ENCODE assay signal across 11 mouse cellular contexts in genomic region chr4:118147547-118148316, GRCm38 (mm10). TPM values are rescaled to one million over a fixed set of nuclear protein-coding genes. Genes with fewer than 3 reads are reported as not detected.
DNase-seq lines count a peak whose midpoint lies in the region; ATAC-seq lines count a peak whose summit lies in the region.
"Had no signal": no experiment of that assay in that cellular context is flagged by ENCODE, and none has a peak within 500 bp of the region (broad histone marks: within the 10 kb centered on the region; RNA-seq: fewer than 3 reads in every experiment).

No protein-coding gene starts in this region.

- no peak overlapping the region for H3K9ac ChIP-seq in neural tube, embryonic 13.5 days
- H3K9ac ChIP-seq in hindbrain, embryonic 16.5 days (ENCODE audit: low read depth, low read length): no peak overlapping the region
- H3K9ac ChIP-seq: forebrain, embryonic 15.5 days had no signal

- H3K9me3 ChIP-seq in heart, embryonic 10.5 days: no peaks in the 10 kb centered on the region
- no peaks in the 10 kb centered on the region for H3K9me3 ChIP-seq in neural tube, embryonic 13.5 days
- no peaks in the 10 kb centered on the region for H3K9me3 ChIP-seq in hindbrain, embryonic 16.5 days (ENCODE audit: control insufficient read depth, low read length)
- no peaks in the 10 kb centered on the region for H3K9me3 ChIP-seq in limb, embryonic 10.5 days (replicated peaks)
- H3K9me3 ChIP-seq: embryonic facial prominence, embryonic 10.5 days; forebrain, embryonic 15.5 days had no signal

- H3K4me3 ChIP-seq in heart, embryonic 10.5 days: no peak overlapping the region
- H3K4me3 ChIP-seq in neural tube, embryonic 13.5 days: no peak overlapping the region
- H3K4me3 ChIP-seq in hindbrain, embryonic 16.5 days (ENCODE audit: low read length): no peak overlapping the region
- no peak overlapping the region for H3K4me3 ChIP-seq in limb, embryonic 10.5 days
- H3K4me3 ChIP-seq: embryonic facial prominence, embryonic 10.5 days; forebrain, embryonic 15.5 days had no signal

- no peak overlapping the region for H3K27ac ChIP-seq in heart, embryonic 10.5 days
- H3K27ac ChIP-seq in neural tube, embryonic 13.5 days (replicated peaks): peak overlapping the region; percentile 78
- no peak overlapping the region for H3K27ac ChIP-seq in hindbrain, embryonic 16.5 days (ENCODE audit: low read depth, low read length)
- no peak overlapping the region for H3K27ac ChIP-seq in limb, embryonic 10.5 days
- H3K27ac ChIP-seq: embryonic facial prominence, embryonic 10.5 days; forebrain, embryonic 15.5 days had no signal

- 90% methylated on average over 19 of the region's 19 CpGs for WGBS in heart, embryonic 10.5 days
- 84% methylated on average over 19 of the region's 19 CpGs for WGBS in neural tube, embryonic 13.5 days
- WGBS in hindbrain, embryonic 16.5 days: 86% methylated on average over 19 of the region's 19 CpGs
- WGBS in limb, embryonic 10.5 days: 94% methylated on average over 19 of the region's 19 CpGs

- peaks cover 20% of the 10 kb centered on the region for H3K4me1 ChIP-seq in heart, embryonic 10.5 days
- H3K4me1 ChIP-seq in neural tube, embryonic 13.5 days (replicated peaks): peaks cover 21% of the 10 kb centered on the region
- H3K4me1 ChIP-seq in hindbrain, embryonic 16.5 days (ENCODE audit: control insufficient read depth, insufficient read depth, low read depth, low read length): no peaks in the 10 kb centered on the region; the same call in 1 of the 2 replicates
- no peaks in the 10 kb centered on the region for H3K4me1 ChIP-seq in limb, embryonic 10.5 days
- H3K4me1 ChIP-seq: embryonic facial prominence, embryonic 10.5 days; forebrain, embryonic 15.5 days had no signal

- H3K4me2 ChIP-seq in neural tube, embryonic 13.5 days: no peak overlapping the region
- H3K4me2 ChIP-seq in hindbrain, embryonic 16.5 days (ENCODE audit: low read length): no peak overlapping the region
- H3K4me2 ChIP-seq: forebrain, embryonic 15.5 days had no signal

- peak; percentile 71 for ATAC-seq in neural tube, embryonic 13.5 days (ENCODE audit: low read depth)
- ATAC-seq in hindbrain, embryonic 16.5 days: peak; percentile 53
- ATAC-seq: forebrain, embryonic 15.5 days; inflammation-experienced regulatory T-cells, adult 6 months had no signal

- peak; percentile 98 for DNase-seq in heart, adult 11 months
- no peak for DNase-seq in heart, embryonic 10.5 days (ENCODE audit: low spot score)
- DNase-seq in neural tube, embryonic 10.5 days (ENCODE audit: extremely low spot score, low spot score): no peak
- peak; percentile 90 for DNase-seq in skeletal muscle tissue, adult 2 months (ENCODE audit: low read depth, low spot score)
- no peak for DNase-seq in adrenal gland, postnatal 36 days
- DNase-seq in limb, embryonic 10.5 days (ENCODE audit: low spot score): no peak

- peaks cover 95% of the 10 kb centered on the region for H3K36me3 ChIP-seq in heart, embryonic 10.5 days
- H3K36me3 ChIP-seq in neural tube, embryonic 13.5 days: peaks cover 100% of the 10 kb centered on the region
- H3K36me3 ChIP-seq in hindbrain, embryonic 16.5 days (ENCODE audit: control insufficient read depth, insufficient read depth, low read length): peaks cover 74% of the 10 kb centered on the region
- H3K36me3 ChIP-seq in limb, embryonic 10.5 days: peaks cover 100% of the 10 kb centered on the region

- no peaks in the 10 kb centered on the region for H3K27me3 ChIP-seq in heart, embryonic 10.5 days (ENCODE audit: insufficient read depth, poor library complexity, severe bottlenecking)
- H3K27me3 ChIP-seq in neural tube, embryonic 13.5 days: no peaks in the 10 kb centered on the region
- H3K27me3 ChIP-seq in hindbrain, embryonic 16.5 days (replicated peaks; ENCODE audit: control insufficient read depth, insufficient read depth, low read length): no peaks in the 10 kb centered on the region
- H3K27me3 ChIP-seq in limb, embryonic 10.5 days (ENCODE audit: low read depth, poor library complexity, severe bottlenecking): no peaks in the 10 kb centered on the region
- H3K27me3 ChIP-seq: forebrain, embryonic 15.5 days had no signal

RNA-seq across cellular contexts. Expression of gene St3gal3, which starts 13.0 kb away (rescaled TPM):
- 6.6 and 7.2 TPM in 2 replicates for polyA plus RNA-seq in heart, embryonic 10.5 days (2016; fragmentation: Nextera tagmentation; extraction: Ambion mirVana)
- polyA plus RNA-seq in neural tube, embryonic 13.5 days (2015; fragmentation: Nextera tagmentation; extraction: Ambion mirVana): 10.9 and 12.2 TPM in 2 replicates
- polyA plus RNA-seq in hindbrain, embryonic 16.5 days (2015; fragmentation: Nextera tagmentation; extraction: Ambion mirVana): 13.1 and 13.6 TPM in 2 replicates
- total RNA-seq in adrenal gland, postnatal 36 days (2021): 10 to 100 TPM; 30.4 to 33.7 TPM
- 6.8 and 7.2 TPM in 2 replicates for polyA plus RNA-seq in limb, embryonic 10.5 days (2016; fragmentation: Nextera tagmentation; extraction: Ambion mirVana)

RNA-seq across cellular contexts. Expression of gene Kdm4a, which starts 32.1 kb away (rescaled TPM):
- polyA plus RNA-seq in heart, embryonic 10.5 days (2016; fragmentation: Nextera tagmentation; extraction: Ambion mirVana): 22.9 and 26.6 TPM in 2 replicates
- 47.3 and 61.0 TPM in 2 replicates for polyA plus RNA-seq in neural tube, embryonic 13.5 days (2015; fragmentation: Nextera tagmentation; extraction: Ambion mirVana)
- polyA plus RNA-seq in hindbrain, embryonic 16.5 days (2015; fragmentation: Nextera tagmentation; extraction: Ambion mirVana): 38.5 and 38.6 TPM in 2 replicates
- 10 to 100 TPM; 35.7 to 43.4 TPM for total RNA-seq in adrenal gland, postnatal 36 days (2021)
- polyA plus RNA-seq in limb, embryonic 10.5 days (2016; fragmentation: Nextera tagmentation; extraction: Ambion mirVana): 33.7 and 42.7 TPM in 2 replicates

Comparison
In these comparisons a context has a peak if more than half of its experiments do, and no peak if none do; other contexts are left out.
1. DNase-seq: peak in heart, adult 11 months (single experiment) and skeletal muscle tissue, adult 2 months (single experiment); none in heart, embryonic 10.5 days (single experiment), neural tube, embryonic 10.5 days (single experiment), adrenal gland, postnatal 36 days (0 of 2) and limb, embryonic 10.5 days (single experiment).